Mouse (Mus musculus) fibroblast of lung, adult 2 months (primary cell): ENCODE measurements around the gene Wbp1.

Experiments used
- DNase-seq: peaks from one replicate; pipeline ENCODE4 v3.0.0-alpha.2; 2011; ENCODE audit warnings: low read depth

Wbp1 gene

GRCm38 (mm10) chr6:83083497-83083896 is 37.9 kb downstream of the Wbp1 start:
- DNase-seq: no peak

- DNase-seq: no peak
Measured at GRCm38 (mm10) chr6:83080210-83080609, 41.1 kb downstream of the Wbp1 start.

- DNase-seq: peak; percentile 89
Measured at GRCm38 (mm10) chr6:83078324-83078858, 43.0 kb downstream of the Wbp1 start.

DNA sequence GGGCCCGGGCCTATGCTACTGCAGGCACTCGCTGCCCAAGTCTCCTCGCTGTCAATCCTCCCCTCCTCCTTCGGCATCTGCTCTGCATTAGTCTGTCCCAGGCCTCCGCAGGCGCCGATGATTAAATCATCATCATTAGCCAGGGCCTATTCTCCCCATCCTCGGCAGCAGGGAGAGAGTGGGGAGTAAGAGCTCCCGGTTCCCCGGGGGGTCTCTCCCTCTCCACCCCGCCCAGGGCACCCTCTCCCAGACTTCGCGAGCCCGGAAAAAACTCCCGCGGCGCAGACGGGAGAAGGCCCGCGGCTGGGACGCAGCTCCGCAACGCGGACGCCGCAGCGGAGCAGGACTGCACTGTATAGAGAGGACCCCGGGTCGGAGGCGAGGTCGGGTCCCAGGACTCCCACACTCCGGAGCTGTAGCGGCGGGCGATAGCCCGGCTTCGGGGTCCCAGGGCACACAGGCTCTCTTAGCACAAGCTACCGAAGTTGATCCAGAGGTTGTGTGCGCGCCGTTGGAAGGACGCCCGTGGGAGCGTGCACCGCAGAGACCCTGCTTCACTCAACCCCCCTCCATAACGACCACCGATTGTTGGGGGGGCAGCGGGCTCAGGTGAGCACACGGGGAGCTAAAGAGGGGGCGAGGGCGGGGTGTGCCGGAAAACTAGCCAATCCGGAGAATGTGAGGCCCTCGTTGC is 43.6 kb downstream of the Wbp1 start, which contains the start of gene Pcgf1:
Gene Pcgf1, plus strand, starts transcription at position 240 of the 694 bp plus-strand sequence.
- peak; percentile 15 for DNase-seq

DNA sequence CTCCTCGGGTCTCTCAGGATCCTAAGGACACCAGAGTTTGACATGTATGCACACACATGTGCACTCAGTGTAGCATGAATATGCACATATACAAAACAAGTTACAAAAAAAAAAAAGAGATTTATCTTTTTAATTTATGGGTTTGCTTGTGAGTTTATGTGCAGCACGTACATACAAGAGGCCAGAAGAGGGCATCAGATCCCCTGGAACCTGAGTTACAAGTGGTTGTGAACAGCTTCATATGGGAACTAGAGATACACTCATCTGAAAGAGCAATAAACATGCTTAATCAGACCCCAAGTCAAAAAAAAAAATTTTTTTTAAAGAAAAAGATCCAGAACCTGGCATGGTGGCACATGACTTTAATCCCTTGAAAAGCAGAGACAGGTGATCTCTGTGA is 46.4 kb downstream of the Wbp1 start:
- DNase-seq: no peak

- DNase-seq: no peak
Measured at GRCm38 (mm10) chr6:83071220-83071619, 50.1 kb downstream of the Wbp1 start.

- no peak for DNase-seq
Measured at GRCm38 (mm10) chr6:83070311-83071219, 50.8 kb downstream of the Wbp1 start.

GRCm38 (mm10) chr6:83070247-83070310 is 51.3 kb downstream of the Wbp1 start, which contains the start of gene Tlx2:
Tlx2 (minus strand) TSS chr6:83070293.
- no peak for DNase-seq

DNA sequence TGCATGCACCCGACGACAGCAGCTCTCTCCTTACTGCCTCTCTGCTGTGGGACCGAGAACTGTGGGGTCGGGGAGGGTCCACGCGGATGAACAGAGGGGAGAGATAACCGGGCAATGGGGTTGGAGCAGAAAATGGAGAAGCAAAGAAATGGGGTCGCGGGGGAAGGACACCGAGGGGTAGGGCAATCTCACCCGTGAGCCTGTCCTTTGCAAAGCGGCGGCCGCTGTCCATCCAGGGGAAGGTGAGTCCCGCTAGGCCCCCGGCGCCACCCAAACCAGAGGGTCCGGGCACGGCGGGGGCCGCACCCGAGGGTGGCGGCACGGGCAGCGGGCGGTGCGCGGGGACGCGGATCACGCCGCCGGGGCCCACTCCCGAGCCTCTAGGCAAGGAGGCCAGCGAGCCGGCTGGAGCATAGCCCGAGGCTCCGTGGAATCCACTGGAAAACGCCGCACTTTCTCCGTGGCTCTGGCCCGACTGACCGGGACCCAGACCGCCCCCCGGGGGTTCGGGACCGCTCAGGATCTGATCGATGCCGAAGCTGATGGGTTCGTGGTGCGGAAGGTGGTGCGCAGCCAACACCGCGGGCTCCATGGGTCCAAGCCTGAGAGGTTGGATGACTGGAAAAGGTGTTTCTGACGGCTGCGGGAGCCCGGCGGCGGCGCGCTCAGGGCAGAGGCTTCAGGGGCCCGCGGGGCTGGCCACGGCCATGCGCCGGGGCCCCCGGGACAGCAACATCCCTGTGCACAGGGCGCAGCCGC is 51.7 kb downstream of the Wbp1 start:
- no peak for DNase-seq
